Mouse (Mus musculus): ENCODE measurements at regions not wholly inside any gene's neighbourhood (a gene's known extent, or its start where the extent isn't known, plus 50 kb on each side); places are given as distances from the start of the nearest gene placed in this dataset. TPM values are rescaled to one million over a fixed set of nuclear protein-coding genes. Genes with fewer than 3 reads are reported as not detected.

- no peaks in the 10 kb centered on the region for H3K36me3 ChIP-seq (ENCODE audit: insufficient read depth)
- TF ChIP-seq CTCF (IDR thresholded peaks at IDR 0.05; ENCODE audit: low read depth): no peak
- H3K27ac ChIP-seq (ENCODE audit: low read depth): no peak overlapping the region
- H3K4me3 ChIP-seq (ENCODE audit: low read depth, low read length): no peak overlapping the region
- H3K27me3 ChIP-seq (ENCODE audit: insufficient read depth, low read length): no peaks in the 10 kb centered on the region
- 36% methylated on average over 3 of the region's 3 CpGs for WGBS
- no peak for ATAC-seq (ENCODE audit: insufficient read depth)
- no peak overlapping the region for H3K4me2 ChIP-seq
- no peaks in the 10 kb centered on the region for H3K4me1 ChIP-seq (ENCODE audit: insufficient read depth)
- DNase-seq: no peak
- H3K9ac ChIP-seq: no peak overlapping the region
- no peaks in the 10 kb centered on the region for H3K9me3 ChIP-seq (ENCODE audit: low read depth, low read length)
Observed at GRCm38 (mm10) chr7:53854077-53854476, 981.2 kb upstream of the Luzp2 start.

- Histone ChIP-seq H3K9me3 (ENCODE audit: low read depth, low read length) (no peaks in the 10 kb centered on the region), H3K4me3 (ENCODE audit: low read depth, low read length) (no peak overlapping the region), H3K9ac (no peak overlapping the region), H3K4me1 (ENCODE audit: insufficient read depth) (no peaks in the 10 kb centered on the region), H3K4me2 (no peak overlapping the region), H3K27me3 (ENCODE audit: insufficient read depth, low read length) (no peaks in the 10 kb centered on the region), H3K27ac (ENCODE audit: low read depth) (no peak overlapping the region), H3K36me3 (ENCODE audit: insufficient read depth) (no peaks in the 10 kb centered on the region)
- no peak for ATAC-seq (ENCODE audit: insufficient read depth)
- DNase-seq: no peak
- 80% methylated on average over 2 of the region's 2 CpGs for WGBS
- TF ChIP-seq CTCF (IDR thresholded peaks at IDR 0.05; ENCODE audit: low read depth): no peak
Observed at GRCm38 (mm10) chr7:53872480-53873200, 962.7 kb upstream of the Luzp2 start.

- Histone ChIP-seq H3K4me2 (no peak overlapping the region), H3K27me3 (ENCODE audit: insufficient read depth, low read length) (no peaks in the 10 kb centered on the region), H3K36me3 (ENCODE audit: insufficient read depth) (no peaks in the 10 kb centered on the region), H3K4me3 (ENCODE audit: low read depth, low read length) (no peak overlapping the region), H3K27ac (ENCODE audit: low read depth) (no peak overlapping the region), H3K9ac (no peak overlapping the region), H3K9me3 (ENCODE audit: low read depth, low read length) (no peaks in the 10 kb centered on the region), H3K4me1 (ENCODE audit: insufficient read depth) (no peaks in the 10 kb centered on the region)
- no peak for DNase-seq
- WGBS: 52% methylated on average over 2 of the region's 2 CpGs
- no peak for TF ChIP-seq CTCF (IDR thresholded peaks at IDR 0.05; ENCODE audit: low read depth)
- ATAC-seq (ENCODE audit: insufficient read depth): no peak
Observed at GRCm38 (mm10) chr7:53912992-53913391, 922.3 kb upstream of the Luzp2 start.

GRCm38 (mm10) chr7:53955654-53956053 lies 879.6 kb upstream of the Luzp2 start:
- no peak overlapping the region for H3K9ac ChIP-seq
- ATAC-seq (ENCODE audit: insufficient read depth) (no peak), DNase-seq (no peak)
- H3K4me1 ChIP-seq (ENCODE audit: insufficient read depth): no peaks in the 10 kb centered on the region
- H3K4me3 ChIP-seq (ENCODE audit: low read depth, low read length): no peak overlapping the region
- no peak overlapping the region for H3K4me2 ChIP-seq
- H3K27me3 ChIP-seq (ENCODE audit: insufficient read depth, low read length): no peaks in the 10 kb centered on the region
- no peak for TF ChIP-seq CTCF (IDR thresholded peaks at IDR 0.05; ENCODE audit: low read depth)
- no peak overlapping the region for H3K27ac ChIP-seq (ENCODE audit: low read depth)
- WGBS: 94% methylated on average over 1 of the region's 1 CpGs
- H3K9me3 ChIP-seq (ENCODE audit: low read depth, low read length): no peaks in the 10 kb centered on the region
- H3K36me3 ChIP-seq (ENCODE audit: insufficient read depth): no peaks in the 10 kb centered on the region

GRCm38 (mm10) chr7:53975480-53975879 lies 859.8 kb upstream of the Luzp2 start:
- DNase-seq (no peak), ATAC-seq (ENCODE audit: insufficient read depth) (no peak)
- no peak overlapping the region for H3K4me3 ChIP-seq (ENCODE audit: low read depth, low read length)
- H3K27ac ChIP-seq (ENCODE audit: low read depth): no peak overlapping the region
- H3K27me3 ChIP-seq (ENCODE audit: insufficient read depth, low read length): no peaks in the 10 kb centered on the region
- H3K9me3 ChIP-seq (ENCODE audit: low read depth, low read length): no peaks in the 10 kb centered on the region
- H3K4me1 ChIP-seq (ENCODE audit: insufficient read depth): no peaks in the 10 kb centered on the region
- TF ChIP-seq CTCF (IDR thresholded peaks at IDR 0.05; ENCODE audit: low read depth): no peak
- no peak overlapping the region for H3K9ac ChIP-seq
- no peak overlapping the region for H3K4me2 ChIP-seq
- H3K36me3 ChIP-seq (ENCODE audit: insufficient read depth): no peaks in the 10 kb centered on the region

- ATAC-seq (ENCODE audit: insufficient read depth) (no peak), DNase-seq (no peak)
- Histone ChIP-seq H3K4me1 (ENCODE audit: insufficient read depth) (no peaks in the 10 kb centered on the region), H3K9me3 (ENCODE audit: low read depth, low read length) (no peaks in the 10 kb centered on the region), H3K9ac (no peak overlapping the region), H3K27me3 (ENCODE audit: insufficient read depth, low read length) (no peaks in the 10 kb centered on the region), H3K27ac (ENCODE audit: low read depth) (no peak overlapping the region), H3K4me2 (no peak overlapping the region), H3K36me3 (ENCODE audit: insufficient read depth) (no peaks in the 10 kb centered on the region), H3K4me3 (ENCODE audit: low read depth, low read length) (no peak overlapping the region)
- TF ChIP-seq CTCF (IDR thresholded peaks at IDR 0.05; ENCODE audit: low read depth): no peak
Observed at GRCm38 (mm10) chr7:53995983-53996382, 839.3 kb upstream of the Luzp2 start.

- no peak overlapping the region for H3K4me2 ChIP-seq
- no peaks in the 10 kb centered on the region for H3K4me1 ChIP-seq (ENCODE audit: insufficient read depth)
- no peaks in the 10 kb centered on the region for H3K36me3 ChIP-seq (ENCODE audit: insufficient read depth)
- H3K9ac ChIP-seq: no peak overlapping the region
- TF ChIP-seq CTCF (IDR thresholded peaks at IDR 0.05; ENCODE audit: low read depth): no peak
- H3K27me3 ChIP-seq (ENCODE audit: insufficient read depth, low read length): no peaks in the 10 kb centered on the region
- no peak for ATAC-seq (ENCODE audit: insufficient read depth)
- 61% methylated on average over 3 of the region's 3 CpGs for WGBS
- no peak overlapping the region for H3K27ac ChIP-seq (ENCODE audit: low read depth)
- H3K4me3 ChIP-seq (ENCODE audit: low read depth, low read length): no peak overlapping the region
- peak; percentile 4 for DNase-seq
- H3K9me3 ChIP-seq (ENCODE audit: low read depth, low read length): no peaks in the 10 kb centered on the region
Observed at GRCm38 (mm10) chr7:54008684-54009083, 826.6 kb upstream of the Luzp2 start.

Small RNAs in the stretch of these regions (microRNA-seq; reads per million reads assigned to microRNA genes)
- gene Gm27921 (ENCODE audit: borderline number of aligned reads): not detected
- not detected for gene Mir6238 (ENCODE audit: borderline number of aligned reads)
